Mouse (Mus musculus) regulatory T cell (primary cell): ENCODE measurements around the gene Urb1.

Source experiments
- in situ Hi-C: fragments of 300-600 bp; cut with MboI, MseI; formaldehyde crosslinking; loops from one replicate; pipeline ENCODE4 v1.15.1; 2025; ENCODE audit warnings: high pct_unique_total_duplicates

Urb1 gene

GRCm38 (mm10) chr16:90823986-90824385 is 13.8 kb upstream of the Urb1 start:
- in situ Hi-C loops = loop anchor here (25.0 kb wide), 1 partner anchor 788 kb away; the partner anchor contains the start of gene Dnajc28

DNA sequence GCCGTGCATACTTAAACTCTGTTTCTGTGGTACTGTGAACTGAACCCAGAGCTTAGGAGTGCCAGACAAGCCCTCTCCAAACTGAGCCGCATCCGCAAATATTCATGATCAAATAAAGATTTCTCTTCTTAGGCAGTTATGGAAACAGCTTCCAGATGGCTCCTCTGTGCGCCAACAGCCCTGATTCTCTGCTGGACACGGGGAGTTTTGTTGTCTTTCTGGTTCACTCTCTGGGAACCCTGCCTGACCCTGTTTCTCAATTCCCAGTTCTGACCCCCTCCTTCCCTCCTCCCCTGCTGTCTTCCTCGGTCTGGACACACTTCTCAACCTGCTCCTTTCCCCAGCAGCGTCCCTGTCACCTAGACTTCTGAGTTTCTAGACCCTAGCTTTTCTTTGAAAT is 12.8 kb upstream of the Urb1 start:
- in situ Hi-C loops = loop anchor here (25.0 kb wide), 1 partner anchor 789 kb away; the partner anchor contains the start of gene Dnajc28

- in situ Hi-C loops = loop anchor here (25.0 kb wide), 1 partner anchor 790 kb away; the partner anchor contains the start of gene Dnajc28
Measured at GRCm38 (mm10) chr16:90822284-90822935, 12.2 kb upstream of the Urb1 start.

- in situ Hi-C loops = loop anchor here (25.0 kb wide), 1 partner anchor 791 kb away; the partner anchor contains the start of gene Dnajc28
Measured at GRCm38 (mm10) chr16:90821046-90821697, 11.0 kb upstream of the Urb1 start.

DNA sequence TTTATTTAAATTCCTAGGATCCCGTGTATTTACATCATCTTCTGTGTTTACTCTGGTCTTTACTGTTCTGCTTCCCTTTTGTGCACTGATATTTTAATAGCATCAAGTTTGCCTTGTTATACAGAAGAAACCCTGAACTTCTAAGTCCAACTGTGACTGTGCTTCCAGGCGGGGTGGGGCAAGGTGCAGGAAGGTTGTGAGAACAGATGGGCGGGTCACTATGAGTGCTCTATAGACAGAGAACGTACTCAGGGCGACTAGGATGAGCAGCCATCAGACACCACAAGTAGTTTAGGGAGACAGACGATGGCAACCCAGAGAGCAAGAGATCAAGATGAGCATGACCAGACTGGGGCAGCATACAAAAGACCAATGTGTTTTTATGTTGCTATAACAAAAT is 10.1 kb upstream of the Urb1 start:
- in situ Hi-C loops = loop anchor here (25.0 kb wide), 1 partner anchor 792 kb away; the partner anchor contains the start of gene Dnajc28

GRCm38 (mm10) chr16:90812086-90812485 is 1.9 kb upstream of the Urb1 start:
- in situ Hi-C loops = loop anchor here (25.0 kb wide), 1 partner anchor 800 kb away; the partner anchor contains the start of gene Dnajc28

- in situ Hi-C loops = loop anchor here (25.0 kb wide), 1 partner anchor 802 kb away; the partner anchor contains the start of gene Dnajc28
Measured at GRCm38 (mm10) chr16:90810716-90811256, 573 bp upstream of the Urb1 start.

GRCm38 (mm10) chr16:90804466-90804865 is 5.7 kb downstream of the Urb1 start:
- in situ Hi-C loops = loop anchor here (25.0 kb wide), 1 partner anchor 808 kb away; the partner anchor contains the start of gene Dnajc28

GRCm38 (mm10) chr16:90801928-90802327 is 8.3 kb downstream of the Urb1 start:
- in situ Hi-C loops = loop anchor here (25.0 kb wide), 1 partner anchor 810 kb away; the partner anchor contains the start of gene Dnajc28

GRCm38 (mm10) chr16:90801251-90801650 is 9.0 kb downstream of the Urb1 start:
- in situ Hi-C loops = loop anchor here (25.0 kb wide), 1 partner anchor 811 kb away; the partner anchor contains the start of gene Dnajc28

- in situ Hi-C loops = loop anchor here (25.0 kb wide), 1 partner anchor 812 kb away; the partner anchor contains the start of gene Dnajc28
Measured at GRCm38 (mm10) chr16:90799840-90800239, 10.4 kb downstream of the Urb1 start.

DNA sequence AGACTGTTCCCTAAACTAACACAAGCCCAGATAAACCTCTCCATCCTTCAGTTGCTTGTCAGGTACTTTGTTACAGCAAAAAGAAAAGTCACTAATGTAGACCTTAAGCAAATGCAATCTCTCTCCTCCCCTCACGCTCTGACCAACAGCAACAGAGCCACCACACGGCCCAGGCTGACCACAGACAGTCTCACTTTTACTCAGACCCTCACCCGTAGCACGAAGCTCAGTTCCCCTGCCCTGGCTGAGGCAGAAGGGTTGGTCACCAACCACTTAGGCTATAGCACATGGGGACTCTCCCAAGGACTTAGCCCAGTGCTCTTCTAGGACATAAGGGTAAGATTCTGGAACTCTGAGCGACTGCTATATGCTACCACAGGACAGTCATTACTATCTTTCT is 11.4 kb downstream of the Urb1 start:
- in situ Hi-C loops = no loop called here

GRCm38 (mm10) chr16:90798446-90798845 is 11.8 kb downstream of the Urb1 start:
- in situ Hi-C loops = no loop called here

DNA sequence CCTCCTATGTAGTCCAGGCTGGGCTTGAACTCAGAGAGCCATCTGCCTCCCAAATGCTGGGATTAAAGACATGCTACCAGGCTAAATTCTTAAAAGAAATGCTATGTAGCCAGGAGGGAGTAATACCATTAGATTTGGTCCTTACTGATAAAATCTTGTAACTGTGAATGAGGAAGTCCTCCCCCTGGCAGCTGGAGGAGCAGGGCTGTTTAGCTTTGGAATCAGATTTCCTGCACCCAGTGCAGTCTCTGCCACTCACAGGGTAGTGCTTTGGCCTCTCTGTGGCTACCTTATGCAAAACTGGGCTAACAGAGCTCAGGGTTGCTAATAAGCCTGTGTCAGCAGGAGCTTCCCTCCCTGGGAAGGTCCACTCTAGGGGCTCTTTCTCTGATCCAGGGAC is 15.5 kb downstream of the Urb1 start:
- in situ Hi-C loops = no loop called here

DNA sequence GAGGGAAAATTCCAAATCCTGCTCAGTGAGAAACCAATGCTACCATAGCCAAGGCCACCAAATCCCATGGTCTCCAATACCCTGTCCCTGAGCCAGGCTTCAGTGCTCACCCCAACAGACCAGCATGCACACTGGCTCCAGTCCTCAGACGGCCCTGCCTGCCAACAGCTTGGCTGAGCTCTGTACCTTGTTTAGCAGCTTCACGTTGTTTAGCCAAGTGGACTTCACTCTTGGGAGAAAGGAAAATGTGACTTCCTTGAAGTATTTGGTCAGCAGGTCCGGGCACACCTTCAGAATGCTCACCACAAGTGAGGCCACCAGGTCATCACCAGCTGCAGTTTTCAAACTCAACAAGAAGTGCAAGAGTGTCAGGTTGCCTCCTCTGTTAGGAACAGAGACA is 17.7 kb downstream of the Urb1 start:
- in situ Hi-C loops = no loop called here

DNA sequence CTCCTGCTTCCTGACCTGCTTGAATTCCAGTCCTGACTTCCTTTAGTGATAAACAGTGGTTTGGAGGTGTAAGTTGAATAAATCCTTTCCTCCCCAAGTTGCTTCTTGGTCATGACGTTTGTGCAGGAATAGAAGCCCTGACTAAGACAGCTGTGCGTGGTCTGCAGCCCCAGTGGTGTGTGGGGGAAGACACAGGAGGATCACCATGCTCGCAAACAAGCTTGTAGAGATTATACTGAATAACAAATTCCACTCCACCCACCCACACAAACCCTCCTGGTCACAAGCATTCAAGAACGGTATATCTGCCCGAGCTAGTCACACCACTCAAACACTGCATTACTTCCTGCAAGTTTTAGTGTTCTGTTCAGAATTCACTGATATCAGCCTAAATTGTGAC is 18.1 kb downstream of the Urb1 start:
- in situ Hi-C loops = no loop called here

- in situ Hi-C loops = no loop called here
Measured at GRCm38 (mm10) chr16:90790946-90791345, 19.3 kb downstream of the Urb1 start.

- in situ Hi-C loops = no loop called here
Measured at GRCm38 (mm10) chr16:90788580-90788979, 21.6 kb downstream of the Urb1 start.

DNA sequence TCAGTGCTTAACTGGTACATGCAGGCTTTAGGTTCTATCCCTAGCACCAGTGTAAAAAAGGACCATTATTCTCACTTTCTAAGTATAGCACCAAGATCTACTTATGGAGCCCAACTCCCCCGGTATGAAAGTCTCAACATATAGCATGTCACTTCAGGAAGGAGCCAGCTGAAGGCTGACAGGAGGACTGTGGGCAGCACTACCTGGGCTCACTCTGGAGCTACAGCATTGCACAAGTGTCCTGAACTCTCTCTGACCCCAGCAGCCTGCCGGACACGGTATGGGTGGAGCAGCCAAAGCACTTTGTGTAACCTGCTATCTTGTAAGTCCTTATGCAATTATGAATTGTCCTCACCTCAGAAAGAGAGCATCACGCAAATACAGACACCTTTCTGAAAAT is 25.0 kb downstream of the Urb1 start:
- in situ Hi-C loops = no loop called here

DNA sequence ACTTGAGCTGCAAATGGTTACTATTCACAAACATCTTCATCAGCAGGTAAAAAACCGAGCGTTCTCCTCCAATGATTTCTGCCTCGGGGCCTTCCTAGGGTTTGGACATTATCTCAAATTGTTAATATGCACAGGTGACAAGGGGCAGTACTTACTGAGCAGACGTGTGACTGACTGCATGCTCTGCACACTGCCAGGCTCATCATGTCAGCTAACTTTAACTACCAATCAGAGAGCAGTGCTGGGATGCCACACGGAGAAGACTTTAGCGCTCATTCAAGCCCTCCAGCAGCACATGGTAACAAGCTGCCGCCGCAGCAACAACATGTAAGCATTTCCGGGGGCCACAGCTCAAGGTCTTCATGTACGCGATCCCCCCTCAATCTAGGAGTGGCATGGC is 26.9 kb downstream of the Urb1 start:
- in situ Hi-C loops = no loop called here

DNA sequence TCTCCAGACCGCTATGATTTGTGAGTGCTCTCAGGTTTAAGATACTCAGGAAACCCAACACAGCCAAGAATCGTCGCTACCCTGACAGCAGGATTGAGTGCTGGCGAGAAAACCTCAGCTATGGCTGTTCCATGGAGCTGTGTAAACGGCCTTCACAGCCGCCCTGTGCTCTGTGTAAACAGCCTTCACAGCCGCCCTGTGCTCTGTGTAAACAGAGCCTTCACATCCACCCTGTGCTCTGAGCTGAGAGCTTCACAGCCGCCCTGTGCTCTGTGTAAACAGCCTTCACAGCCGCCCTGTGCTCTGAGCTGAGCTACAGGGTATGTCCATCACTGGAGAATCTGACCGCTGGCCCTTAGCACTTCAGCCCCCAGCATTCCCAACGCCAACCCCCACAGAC is 30.4 kb downstream of the Urb1 start:
- in situ Hi-C loops = no loop called here

DNA sequence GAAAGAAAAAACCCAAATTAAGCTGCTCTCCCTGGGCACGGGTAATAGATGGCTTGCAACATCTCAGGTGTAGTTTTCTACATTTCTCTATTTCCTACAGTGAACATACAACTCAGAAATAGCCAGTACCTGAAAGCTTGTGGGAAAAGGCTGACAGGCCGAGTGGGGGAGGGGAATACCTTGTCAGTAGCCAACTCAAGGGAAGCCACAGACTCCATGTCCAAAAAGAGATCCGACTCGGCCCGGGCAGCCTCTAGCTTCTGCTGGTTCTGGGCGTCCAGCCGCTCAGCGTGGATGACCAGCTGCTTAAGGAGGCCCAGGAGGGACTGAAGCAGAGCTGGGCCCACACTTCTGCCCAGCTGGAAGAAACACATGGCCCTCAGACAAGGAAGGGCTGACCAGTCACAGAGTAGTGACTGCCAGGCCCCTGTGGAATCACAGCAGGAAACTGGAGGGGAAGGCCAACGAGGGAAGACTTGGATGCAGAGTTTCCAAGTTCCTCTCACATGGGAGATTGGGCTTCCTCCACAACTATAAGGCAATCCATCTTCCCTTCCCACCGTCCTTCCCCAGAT is 34.2 kb downstream of the Urb1 start:
- in situ Hi-C loops = no loop called here
